Mouse (Mus musculus) kidney, embryonic 14.5 days (tissue): ENCODE data around the gene Asxl1. TPM values are rescaled to one million over a fixed set of nuclear protein-coding genes. Genes with fewer than 3 reads are reported as not detected.

ENCODE experiments used
- ATAC-seq: fragments of 200-750 bp; cut with Nextera tagmentation; 2 replicates; pipeline ENCODE4 v1.8.0; 2017; ENCODE audit warnings: moderate number of reproducible peaks, mild to moderate bottlenecking, moderate TSS enrichment, moderate library complexity; ENCODE audit not compliant: low FRiP score, low TSS enrichment
- H3K27ac ChIP-seq: fragments of 300-500 bp; sonication (generic); 2 replicates; pipeline ENCODE4 v1.5.1; 2014; ENCODE audit warnings: low read depth, mild to moderate bottlenecking, low read length, moderate library complexity, mixed read lengths
- H3K27me3 ChIP-seq: fragments of 300-500 bp; sonication (generic); 2 replicates; pipeline ENCODE4 v1.6.1; 2014; ENCODE audit warnings: mild to moderate bottlenecking, low read length; ENCODE audit not compliant: control insufficient read depth, insufficient read depth
- H3K36me3 ChIP-seq: fragments of 300-500 bp; sonication (generic); 2 replicates; pipeline ENCODE4 v1.6.1; 2014; ENCODE audit warnings: low read length, mixed read lengths; ENCODE audit not compliant: control insufficient read depth, insufficient read depth
- H3K4me1 ChIP-seq: fragments of 300-500 bp; sonication (generic); 2 replicates; pipeline ENCODE4 v1.6.1; 2014; ENCODE audit warnings: low read length, mixed read lengths; ENCODE audit not compliant: control insufficient read depth, insufficient read depth
- H3K4me2 ChIP-seq: fragments of 300-500 bp; sonication (generic); replicated peaks from 2 replicates; pipeline ENCODE4 v1.6.1; 2014; ENCODE audit warnings: low read depth, mild to moderate bottlenecking, low read length
- H3K4me3 ChIP-seq: fragments of 300-500 bp; sonication (generic); 2 replicates; pipeline ENCODE4 v1.5.1; 2014; ENCODE audit warnings: mild to moderate bottlenecking, low read length
- H3K9ac ChIP-seq: fragments of 300-500 bp; sonication (generic); 2 replicates; pipeline ENCODE4 v1.6.1; 2014; ENCODE audit warnings: low read depth, mild to moderate bottlenecking, low read length, moderate library complexity
- H3K9me3 ChIP-seq: fragments of 300-500 bp; sonication (generic); 2 replicates; pipeline ENCODE4 v1.6.1; 2016; ENCODE audit warnings: low read length; ENCODE audit not compliant: control insufficient read depth
- WGBS: fragments of 180-500 bp; shearing (Covaris S2); extraction: QIAGEN DNeasy Blood & Tissue Kit; methylation state at CpG from one replicate; pipeline ENCODE4 v1.1.7; 2014; 5-methylcytosine and 5-hydroxymethylcytosine counted together
- polyA plus RNA-seq: library from polyadenylated mRNA; unstranded; fragments of >200 nt; fragmentation: Nextera tagmentation; extraction: Ambion mirVana; gene quantifications from 2 replicates; pipeline ENCODE4 v1.2.1, GENCODE M21; 2014

The Asxl1 gene
- polyA plus RNA-seq, 1 experiment from 2014 or later: 20.8 TPM

DNA sequence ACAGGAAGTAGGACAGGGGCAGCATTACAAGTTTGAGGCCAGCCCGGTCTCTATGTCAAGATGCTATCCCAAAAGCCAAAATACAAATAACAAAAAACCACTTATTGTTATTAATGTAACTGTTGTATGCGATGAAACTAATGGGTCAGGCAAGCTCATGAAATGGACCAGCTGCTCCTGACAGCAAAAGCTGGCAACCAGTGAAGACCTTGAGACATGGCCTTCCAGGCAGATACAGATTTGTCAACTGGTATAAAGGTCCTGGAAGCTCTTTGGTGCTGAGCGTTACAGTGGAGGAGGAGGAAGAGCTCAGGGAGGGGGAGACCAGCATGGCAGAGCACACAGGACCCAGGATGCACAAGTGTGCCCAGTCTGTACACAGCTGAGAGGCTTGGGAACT is 102.1 kb downstream of the Asxl1 start:
- Histone ChIP-seq H3K9me3 (no peaks in the 10 kb centered on the region), H3K4me2 (no peak overlapping the region), H3K27me3 (no peaks in the 10 kb centered on the region), H3K36me3 (no peaks in the 10 kb centered on the region), H3K4me3 (no peak overlapping the region), H3K4me1 (peaks cover 11% of the 10 kb centered on the region), H3K27ac (no peak overlapping the region), H3K9ac (no peak overlapping the region)
- no peak for ATAC-seq
- 80% methylated on average over 3 of the region's 3 CpGs for WGBS

DNA sequence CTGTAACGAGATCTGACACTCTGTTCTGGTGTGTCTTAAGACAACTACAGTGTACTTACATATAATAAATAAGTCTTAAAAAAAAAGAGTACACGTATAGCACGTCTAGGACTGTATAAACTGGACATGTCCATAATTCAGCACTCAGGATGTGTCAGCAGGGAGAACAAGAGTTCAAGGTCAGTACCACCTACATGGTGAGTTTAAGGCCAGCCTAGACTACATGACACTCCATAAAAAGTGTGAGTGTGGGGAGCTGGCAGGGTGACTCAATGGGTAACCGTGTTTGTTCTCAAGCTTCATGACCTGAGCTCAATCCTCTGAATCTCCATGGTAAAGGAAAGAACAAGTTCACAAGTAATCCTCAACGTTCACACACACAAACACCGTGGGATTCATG is 102.9 kb downstream of the Asxl1 start:
- 77% methylated on average over 6 of the region's 6 CpGs for WGBS
- Histone ChIP-seq H3K4me2 (no peak overlapping the region), H3K4me3 (no peak overlapping the region), H3K27me3 (no peaks in the 10 kb centered on the region), H3K27ac (no peak overlapping the region), H3K9ac (no peak overlapping the region), H3K4me1 (peaks cover 4% of the 10 kb centered on the region; the same call in 1 of the 2 replicates), H3K36me3 (no peaks in the 10 kb centered on the region), H3K9me3 (no peaks in the 10 kb centered on the region)
- ATAC-seq: no peak

Other genes with a start within 250 kb of the Asxl1 start
- 3.9 and 4.8 TPM in 2 replicates for gene Hck, start 237.4 kb upstream of the Asxl1 start, polyA plus RNA-seq
- gene Tm9sf4, start 184.5 kb upstream of the Asxl1 start, polyA plus RNA-seq: 71.1 and 99.4 TPM in 2 replicates
- gene Tspyl3, start 120.4 kb upstream of the Asxl1 start, polyA plus RNA-seq: 5.4 and 9.6 TPM in 2 replicates
- gene Plagl2, start 104.4 kb upstream of the Asxl1 start, polyA plus RNA-seq: 17.6 and 26.2 TPM in 2 replicates
- gene Pofut1, start 104.3 kb upstream of the Asxl1 start, polyA plus RNA-seq: 9.0 and 10.5 TPM in 2 replicates
- gene Kif3b, start 54.4 kb upstream of the Asxl1 start, polyA plus RNA-seq: 4.4 and 5.6 TPM in 2 replicates
- gene 4930404H24Rik, start 147.0 kb downstream of the Asxl1 start, polyA plus RNA-seq: not detected in 2 replicates
- gene Nol4l, start 184.1 kb downstream of the Asxl1 start, polyA plus RNA-seq: 10.5 and 17.1 TPM in 2 replicates